Mouse (Mus musculus): ENCODE measurements at regions not wholly inside any gene's neighbourhood (a gene's known extent, or its start where the extent isn't known, plus 50 kb on each side); places are given as distances from the start of the nearest gene placed in this dataset.

- no peak for DNase-seq (ENCODE audit: low read depth, low spot score)
These were observed 146.8 kb downstream of the Ktn1 start for GRCm38 (mm10) chr14:47795062-47795461.

- no peak for DNase-seq (ENCODE audit: low read depth, low spot score)
These were observed 150.0 kb downstream of the Ktn1 start for GRCm38 (mm10) chr14:47798203-47798602.

- DNase-seq (ENCODE audit: low read depth, low spot score): no peak
These were observed 151.3 kb downstream of the Ktn1 start for GRCm38 (mm10) chr14:47799564-47799963.

GRCm38 (mm10) chr14:47805202-47805601 lies 157.0 kb downstream of the Ktn1 start:
- DNase-seq (ENCODE audit: low read depth, low spot score): peak; percentile 40

GRCm38 (mm10) chr14:47805771-47806535 lies 157.7 kb downstream of the Ktn1 start:
- peak; percentile 32 for DNase-seq (ENCODE audit: low read depth, low spot score)

GRCm38 (mm10) chr14:47808097-47808910 lies 160.1 kb downstream of the Ktn1 start:
- no peak for DNase-seq (ENCODE audit: low read depth, low spot score)

- no peak for DNase-seq (ENCODE audit: low read depth, low spot score)
These were observed 170.0 kb downstream of the Ktn1 start for GRCm38 (mm10) chr14:47818224-47818623.

GRCm38 (mm10) chr14:47818641-47819040 lies 170.4 kb downstream of the Ktn1 start:
- DNase-seq (ENCODE audit: low read depth, low spot score): no peak

GRCm38 (mm10) chr14:47820571-47821143 lies 172.4 kb downstream of the Ktn1 start:
- no peak for DNase-seq (ENCODE audit: low read depth, low spot score)

- DNase-seq (ENCODE audit: low read depth, low spot score): no peak
These were observed 174.9 kb downstream of the Ktn1 start for GRCm38 (mm10) chr14:47823182-47823581.

GRCm38 (mm10) chr14:47823696-47824095 lies 175.4 kb downstream of the Ktn1 start:
- DNase-seq (ENCODE audit: low read depth, low spot score): no peak

GRCm38 (mm10) chr14:47825446-47825956 lies 177.3 kb downstream of the Ktn1 start:
- DNase-seq (ENCODE audit: low read depth, low spot score): no peak

- DNase-seq (ENCODE audit: low read depth, low spot score): no peak
These were observed 178.3 kb downstream of the Ktn1 start for GRCm38 (mm10) chr14:47826545-47826944.

GRCm38 (mm10) chr14:47827623-47828022 lies 179.4 kb downstream of the Ktn1 start:
- no peak for DNase-seq (ENCODE audit: low read depth, low spot score)

GRCm38 (mm10) chr14:47833696-47834095 lies 185.4 kb downstream of the Ktn1 start:
- DNase-seq (ENCODE audit: low read depth, low spot score): no peak

- DNase-seq (ENCODE audit: low read depth, low spot score): no peak
These were observed 187.2 kb downstream of the Ktn1 start for GRCm38 (mm10) chr14:47835408-47835807.

GRCm38 (mm10) chr14:47839493-47840215 lies 191.4 kb downstream of the Ktn1 start:
- DNase-seq (ENCODE audit: low read depth, low spot score): no peak

GRCm38 (mm10) chr14:47844366-47844765 lies 196.1 kb downstream of the Ktn1 start:
- DNase-seq (ENCODE audit: low read depth, low spot score): no peak

- DNase-seq (ENCODE audit: low read depth, low spot score): no peak
These were observed 200.6 kb downstream of the Ktn1 start for GRCm38 (mm10) chr14:47848861-47849260.

GRCm38 (mm10) chr14:47856280-47856765 lies 208.1 kb downstream of the Ktn1 start:
- no peak for DNase-seq (ENCODE audit: low read depth, low spot score)

- DNase-seq (ENCODE audit: low read depth, low spot score): no peak
These were observed 209.0 kb downstream of the Ktn1 start for GRCm38 (mm10) chr14:47857271-47857670.
